Mouse (Mus musculus) thymus, adult 2 months (tissue): Measurements from ENCODE around the gene Fam118b. TPM values are rescaled to one million over a fixed set of nuclear protein-coding genes. Genes with fewer than 3 reads are reported as not detected.

Experiments used
- DNase-seq: peaks from one replicate; pipeline ENCODE4 v3.0.0; 2021
- H3K27ac ChIP-seq: fragments of 200-500 bp; 2 replicates; pipeline ENCODE4 v1.5.1; 2012; ENCODE audit warnings: low read length, control low read depth; ENCODE audit not compliant: control insufficient read depth, insufficient read depth
- H3K27me3 ChIP-seq: fragments of 200-500 bp; 2 replicates; pipeline ENCODE4 v1.6.1; 2012; ENCODE audit warnings: mild to moderate bottlenecking, low read length, moderate library complexity, mixed read lengths; ENCODE audit not compliant: control insufficient read depth, insufficient read depth
- H3K36me3 ChIP-seq: fragments of 200-500 bp; 2 replicates; pipeline ENCODE4 v1.6.1; 2012; ENCODE audit warnings: mild to moderate bottlenecking, low read length, moderate library complexity; ENCODE audit not compliant: control insufficient read depth, insufficient read depth
- H3K4me1 ChIP-seq: fragments of 200-500 bp; replicated peaks from 2 replicates; pipeline ENCODE4 v1.6.1; 2012; ENCODE audit warnings: low read length; ENCODE audit not compliant: control insufficient read depth, insufficient read depth
- H3K4me3 ChIP-seq: fragments of 200-500 bp; 2 replicates; pipeline ENCODE4 v1.5.1; 2012; ENCODE audit warnings: mild to moderate bottlenecking, low read length, control low read depth, moderate library complexity; ENCODE audit not compliant: control insufficient read depth, insufficient read depth
- CTCF ChIP-seq: fragments of 200-500 bp; IDR thresholded peaks from 2 replicates; pipeline ENCODE4 v1.5.1; 2012; ENCODE audit warnings: mild to moderate bottlenecking, control low read depth, low read length, moderate library complexity, borderline replicate concordance; ENCODE audit not compliant: control insufficient read depth, poor library complexity, insufficient read depth; ENCODE audit errors: extremely low read depth
- POLR2A ChIP-seq: fragments of 200-500 bp; IDR thresholded peaks from 2 replicates; pipeline ENCODE4 v1.6.1; 2012; ENCODE audit warnings: mild to moderate bottlenecking, low read length, control low read depth, moderate library complexity; ENCODE audit not compliant: control insufficient read depth, poor library complexity, insufficient read depth; ENCODE audit errors: extremely low read depth
- WGBS: fragments of 180-500 bp; shearing (Covaris S2); methylation state at CpG from one replicate; pipeline ENCODE4 v1.1.7; 2018; 5-methylcytosine and 5-hydroxymethylcytosine counted together
- polyA plus RNA-seq: library from polyadenylated mRNA; depleted of rRNA; stranded (reverse); fragments of >200 nt; gene quantifications from 2 replicates; pipeline ENCODE4 v1.2.3, GENCODE M21; 2012

The Fam118b gene
- polyA plus RNA-seq, 1 experiment: 20.6 TPM

DNA sequence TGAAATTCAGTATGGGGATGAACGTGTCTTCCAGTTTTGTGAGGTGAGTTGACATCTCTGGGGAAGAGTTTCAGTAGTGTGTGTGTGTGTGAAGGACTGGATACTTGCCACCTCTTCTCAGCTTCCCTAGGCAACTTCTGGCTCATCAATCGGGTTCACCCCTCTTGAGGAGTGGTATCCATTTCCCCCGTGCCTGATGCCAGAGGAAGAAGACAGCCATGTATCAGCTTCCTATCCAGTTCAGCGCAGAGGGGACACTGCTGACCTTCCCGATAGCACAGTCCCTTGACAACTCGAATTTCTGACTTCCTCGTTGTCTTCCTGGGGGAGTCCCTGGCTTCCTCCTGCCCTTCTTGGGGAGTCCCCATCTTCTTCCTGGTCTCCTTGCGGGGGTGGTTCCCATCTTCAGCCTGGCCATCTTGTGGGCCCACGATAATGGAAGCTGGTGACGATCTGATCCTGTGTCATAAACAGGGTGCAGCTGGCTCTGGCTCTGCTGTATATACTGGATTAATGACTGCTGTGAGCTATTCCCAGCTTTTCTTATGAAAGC is 80.2 kb downstream of the Fam118b start:
- H3K27ac ChIP-seq: no peak overlapping the region
- DNase-seq: no peak
- 87% methylated on average over 10 of the region's 10 CpGs for WGBS
- peaks cover 2% of the 10 kb centered on the region; the same call in 1 of the 2 replicates for H3K4me1 ChIP-seq
- H3K27me3 ChIP-seq: no peaks in the 10 kb centered on the region
- TF ChIP-seq CTCF (no peak), POLR2A (no peak)
- no peak overlapping the region for H3K4me3 ChIP-seq
- H3K36me3 ChIP-seq: no peaks in the 10 kb centered on the region

DNA sequence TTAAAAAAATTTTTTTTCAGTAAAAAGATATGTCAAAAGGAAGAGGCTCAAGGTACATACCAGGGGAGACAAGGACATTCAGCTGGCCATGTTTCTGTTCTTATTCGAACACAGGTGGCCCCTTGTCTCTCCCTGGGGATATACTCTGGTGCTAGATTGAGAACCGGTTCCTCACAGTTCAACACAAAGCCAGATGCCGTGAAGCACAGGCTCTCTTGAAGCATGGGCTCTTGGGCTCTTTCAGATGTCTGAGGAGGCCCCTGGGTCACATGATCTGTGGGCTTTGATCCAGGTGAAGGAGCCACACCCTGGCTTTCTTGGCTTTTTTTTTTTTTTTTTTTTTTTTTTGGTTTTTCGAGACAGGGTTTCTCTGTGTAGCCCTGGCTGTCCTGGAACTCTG is 81.2 kb downstream of the Fam118b start:
- H3K4me3 ChIP-seq: no peak overlapping the region
- no peaks in the 10 kb centered on the region for H3K27me3 ChIP-seq
- DNase-seq: no peak
- no peak for TF ChIP-seq POLR2A
- TF ChIP-seq CTCF: no peak
- WGBS: 79% methylated on average over 3 of the region's 4 CpGs
- peaks cover 2% of the 10 kb centered on the region; the same call in 1 of the 2 replicates for H3K4me1 ChIP-seq
- H3K27ac ChIP-seq: no peak overlapping the region
- no peaks in the 10 kb centered on the region for H3K36me3 ChIP-seq

DNA sequence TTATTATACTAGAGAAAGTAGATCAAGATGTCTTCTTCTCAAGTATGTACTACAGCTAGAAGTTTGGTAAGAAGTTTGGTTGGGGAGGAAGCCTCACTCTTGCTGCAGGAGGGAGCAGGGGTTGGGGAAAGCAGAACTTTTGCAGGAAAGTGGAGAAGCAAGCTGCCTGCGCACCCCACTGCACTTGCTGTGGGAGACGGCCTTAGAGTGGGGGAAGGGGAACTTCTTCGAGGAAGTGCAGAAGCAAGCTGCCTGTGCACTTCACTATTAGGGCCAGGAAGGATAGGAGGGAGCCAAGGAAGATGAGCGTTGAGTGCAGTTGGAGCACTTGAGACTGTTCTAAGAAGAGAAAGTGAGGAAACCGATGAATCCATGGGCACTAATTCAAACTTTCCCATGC is 84.2 kb downstream of the Fam118b start:
- 33% methylated on average over 5 of the region's 5 CpGs for WGBS
- Histone ChIP-seq H3K36me3 (no peaks in the 10 kb centered on the region), H3K4me1 (peaks cover 2% of the 10 kb centered on the region; the same call in 1 of the 2 replicates), H3K4me3 (no peak overlapping the region), H3K27me3 (no peaks in the 10 kb centered on the region), H3K27ac (no peak overlapping the region)
- TF ChIP-seq CTCF: no peak
- DNase-seq: no peak

DNA sequence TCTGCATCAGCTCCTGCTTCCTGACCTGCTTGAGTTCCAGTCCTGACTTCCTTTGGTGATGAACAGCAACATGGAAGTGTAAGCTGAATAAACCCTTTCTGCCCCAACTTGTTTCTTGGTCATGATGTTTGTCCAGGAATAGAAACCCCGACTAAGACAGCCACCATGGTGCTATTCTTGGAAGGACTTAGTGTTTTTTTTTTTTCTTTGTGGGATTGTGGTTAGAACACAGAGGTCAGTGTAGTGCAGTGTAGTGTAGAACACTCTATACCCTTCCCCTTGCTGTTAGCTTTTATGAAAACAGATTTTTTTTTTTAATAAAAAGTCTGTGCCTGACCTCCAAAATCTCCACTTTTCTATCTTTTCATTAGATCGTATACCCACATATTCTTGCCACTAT is 84.8 kb downstream of the Fam118b start:
- TF ChIP-seq POLR2A: no peak
- no peak for TF ChIP-seq CTCF
- Histone ChIP-seq H3K27me3 (no peaks in the 10 kb centered on the region), H3K4me3 (no peak overlapping the region), H3K36me3 (no peaks in the 10 kb centered on the region), H3K27ac (no peak overlapping the region), H3K4me1 (peaks cover 2% of the 10 kb centered on the region; the same call in 1 of the 2 replicates)
- no peak for DNase-seq
- 45% methylated on average over 2 of the region's 2 CpGs for WGBS

DNA sequence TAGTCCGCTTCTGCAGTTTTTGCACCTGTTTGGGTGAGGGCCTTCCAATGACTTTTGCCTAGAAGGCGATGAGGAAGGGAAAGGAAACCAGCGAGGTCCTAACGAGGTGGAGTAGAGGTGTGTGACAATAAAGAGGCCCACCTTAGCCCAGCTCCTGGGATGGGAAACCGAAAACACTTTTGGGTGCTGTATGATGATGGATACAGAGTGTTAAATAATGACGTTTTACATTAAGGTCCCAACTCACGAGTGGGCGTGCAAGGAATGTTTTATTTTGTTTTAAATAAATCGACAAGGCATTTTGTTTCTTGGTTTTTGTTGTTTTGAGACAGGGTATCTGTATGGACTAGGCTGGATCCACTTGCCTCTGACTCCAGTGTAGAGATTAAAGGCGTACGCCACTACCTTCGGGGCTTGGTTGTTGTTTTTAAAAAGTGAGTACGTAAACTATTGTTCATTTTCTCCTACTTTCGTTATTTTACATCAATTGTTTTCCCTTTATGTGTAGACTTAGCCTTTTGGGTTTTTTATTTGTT is 91.4 kb downstream of the Fam118b start:
- DNase-seq: no peak
- Histone ChIP-seq H3K4me1 (peaks cover 4% of the 10 kb centered on the region), H3K4me3 (peak overlapping the region; percentile 37), H3K36me3 (no peaks in the 10 kb centered on the region), H3K27me3 (no peaks in the 10 kb centered on the region), H3K27ac (no peak overlapping the region)
- 43% methylated on average over 14 of the region's 14 CpGs for WGBS
- TF ChIP-seq CTCF: no peak
- TF ChIP-seq POLR2A: no peak

DNA sequence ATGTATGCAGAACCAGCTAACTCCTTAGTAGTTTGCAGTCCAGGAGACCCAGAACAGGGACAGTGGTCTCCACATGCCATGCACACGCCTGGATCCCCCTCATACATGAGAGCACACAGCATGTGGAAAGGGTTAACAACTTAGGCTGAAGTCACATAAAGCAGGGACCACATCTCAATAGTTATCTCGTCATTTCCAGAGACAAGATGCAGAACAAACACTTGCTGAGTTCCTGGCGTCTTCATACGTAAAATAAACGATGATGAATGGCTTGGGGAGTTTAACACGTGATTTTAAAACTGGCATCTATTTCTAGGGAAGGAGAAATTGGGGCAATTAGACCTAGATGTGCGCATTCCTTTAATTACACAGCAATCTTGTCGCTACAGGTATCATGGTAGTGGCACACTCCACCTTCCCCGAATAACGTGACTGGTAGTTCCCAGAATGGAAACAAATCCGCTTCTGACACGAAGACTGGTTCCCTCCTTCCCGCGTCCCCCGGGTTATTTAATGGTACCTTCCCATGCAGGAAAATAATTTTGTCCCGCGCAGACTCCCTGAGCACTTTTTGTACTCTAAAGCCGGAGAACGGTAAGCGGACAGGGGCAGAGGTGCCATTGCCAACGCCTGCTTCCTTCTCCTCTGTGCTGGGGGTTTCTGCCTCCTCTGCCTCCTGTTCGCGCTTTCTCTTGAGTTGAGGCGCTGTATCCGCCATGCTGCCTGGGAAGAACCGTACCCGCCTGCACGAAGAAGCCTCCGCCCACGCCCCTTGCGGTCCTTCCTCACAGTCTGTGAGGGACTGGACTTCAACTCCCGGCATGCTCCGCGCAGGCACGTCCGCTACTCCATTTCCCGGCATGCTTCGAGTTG is 92.1 kb downstream of the Fam118b start, which contains the start of gene Dcps:
Gene Dcps, minus strand, starts transcription at position 811 of the 873 bp plus-strand sequence.
- TF ChIP-seq CTCF (peak; percentile 56; the same call in 1 of the 2 replicates), POLR2A (peak; percentile 75)
- Histone ChIP-seq H3K27ac (peak within 1 kb of the TSS; percentile 72), H3K27me3 (no peaks in the 10 kb centered on the region), H3K4me1 (peaks cover 4% of the 10 kb centered on the region), H3K36me3 (peaks cover 5% of the 10 kb centered on the region; the same call in 1 of the 2 replicates), H3K4me3 (peak within 1 kb of the TSS; percentile 80)
- WGBS: under 1% methylated on average over 38 of the region's 38 CpGs
- DNase-seq: peak; percentile 98

DNA sequence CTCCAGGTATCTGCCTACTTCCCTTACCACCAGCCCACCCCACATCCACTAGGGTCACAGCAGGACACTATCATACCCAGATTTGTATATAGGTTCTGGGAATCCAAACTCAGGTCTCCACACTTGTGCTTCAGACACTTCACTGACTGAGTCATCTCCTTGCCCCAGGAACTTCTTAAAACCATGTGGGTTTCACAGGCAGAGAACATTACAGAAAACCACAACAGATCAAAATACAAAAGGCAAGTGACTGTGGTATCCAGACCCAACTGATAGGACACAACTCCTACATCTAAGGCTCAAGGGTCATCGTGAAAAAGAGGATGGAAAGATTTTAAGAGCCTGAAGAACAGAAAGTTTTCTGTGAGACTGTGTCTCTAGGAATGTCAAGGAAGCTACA is 94.3 kb downstream of the Fam118b start:
- Histone ChIP-seq H3K36me3 (peaks cover 7% of the 10 kb centered on the region; the same call in 1 of the 2 replicates), H3K27ac (no peak overlapping the region), H3K27me3 (no peaks in the 10 kb centered on the region), H3K4me3 (no peak overlapping the region), H3K4me1 (peaks cover 4% of the 10 kb centered on the region)
- no peak for TF ChIP-seq CTCF
- no peak for TF ChIP-seq POLR2A
- DNase-seq: no peak
- WGBS: 16% methylated on average over 1 of the region's 1 CpGs
